Mouse (Mus musculus): ENCODE measurements around the gene Dpyd. TPM values are rescaled to one million over a fixed set of nuclear protein-coding genes. Genes with fewer than 3 reads are reported as not detected.

Dpyd gene
- polyA plus RNA-seq, 1 experiment from 2014 or later: 4.3 TPM

- no peak for ATAC-seq (ENCODE audit: low FRiP score, low read depth)
Observed at GRCm38 (mm10) chr3:119280671-119281070, 718.7 kb downstream of the Dpyd start.

GRCm38 (mm10) chr3:119314693-119315092 is 752.8 kb downstream of the Dpyd start:
- 89% methylated on average over 3 of the region's 3 CpGs for WGBS
- Histone ChIP-seq H3K9me3 (no peaks in the 10 kb centered on the region), H3K4me2 (no peak overlapping the region), H3K27me3 (no peaks in the 10 kb centered on the region), H3K27ac (replicated peaks) (no peak overlapping the region), H3K4me3 (no peak overlapping the region), H3K36me3 (no peaks in the 10 kb centered on the region), H3K9ac (no peak overlapping the region), H3K4me1 (replicated peaks) (no peaks in the 10 kb centered on the region)
- no peak for ATAC-seq (ENCODE audit: low FRiP score, low read depth)

More at GRCm38 (mm10) chr3:119280671-119281070, 718.7 kb downstream of the Dpyd start:
- no peak overlapping the region for H3K4me2 ChIP-seq
- WGBS: 97% methylated on average over 2 of the region's 2 CpGs
- H3K9me3 ChIP-seq: no peaks in the 10 kb centered on the region
- no peaks in the 10 kb centered on the region for H3K4me1 ChIP-seq (replicated peaks)
- H3K36me3 ChIP-seq: no peaks in the 10 kb centered on the region
- H3K9ac ChIP-seq: no peak overlapping the region
- H3K4me3 ChIP-seq: no peak overlapping the region
- no peaks in the 10 kb centered on the region for H3K27me3 ChIP-seq
- H3K27ac ChIP-seq (replicated peaks): no peak overlapping the region

DNA sequence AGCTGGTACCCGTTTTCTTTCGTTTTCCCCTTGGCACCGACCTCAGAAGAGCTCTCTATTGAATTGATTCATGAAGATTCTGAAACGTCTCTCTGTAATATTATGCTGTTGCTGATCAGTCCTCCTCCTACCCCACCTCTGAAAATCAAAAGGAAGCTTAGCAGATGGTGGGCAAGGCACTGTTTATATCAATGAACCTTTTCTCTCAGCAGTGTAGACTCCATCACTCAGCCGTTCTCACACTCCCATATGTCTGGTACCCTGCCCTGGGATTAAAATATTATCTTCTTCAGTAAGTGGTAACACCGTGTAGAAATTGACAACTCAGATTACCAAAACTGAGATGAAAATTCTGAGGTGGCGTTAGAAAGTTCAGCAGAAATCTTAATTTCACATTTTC is 767.1 kb downstream of the Dpyd start:
- WGBS: 69% methylated on average over 7 of the region's 7 CpGs
- no peaks in the 10 kb centered on the region for H3K36me3 ChIP-seq
- no peak overlapping the region for H3K4me2 ChIP-seq
- H3K9ac ChIP-seq: no peak overlapping the region
- H3K27ac ChIP-seq (replicated peaks): no peak overlapping the region
- no peaks in the 10 kb centered on the region for H3K9me3 ChIP-seq
- peaks cover 8% of the 10 kb centered on the region; the same call in 1 of the 2 replicates for H3K4me1 ChIP-seq (replicated peaks)
- H3K27me3 ChIP-seq: no peaks in the 10 kb centered on the region
- no peak overlapping the region for H3K4me3 ChIP-seq
- ATAC-seq (ENCODE audit: low FRiP score, low read depth): no peak

- no peak for ATAC-seq (ENCODE audit: low FRiP score, low read depth)
- no peak overlapping the region for H3K9ac ChIP-seq
- H3K36me3 ChIP-seq: no peaks in the 10 kb centered on the region
- H3K4me1 ChIP-seq (replicated peaks): peaks cover 8% of the 10 kb centered on the region; the same call in 1 of the 2 replicates
- WGBS: 22% methylated on average over 7 of the region's 7 CpGs
- H3K4me2 ChIP-seq: no peak overlapping the region
- H3K27me3 ChIP-seq: no peaks in the 10 kb centered on the region
- no peak overlapping the region for H3K27ac ChIP-seq (replicated peaks)
- no peak overlapping the region for H3K4me3 ChIP-seq
- no peaks in the 10 kb centered on the region for H3K9me3 ChIP-seq
Observed at GRCm38 (mm10) chr3:119333335-119334305, 771.7 kb downstream of the Dpyd start.

- ATAC-seq (ENCODE audit: low FRiP score, low read depth): peak; percentile 79
- no peak overlapping the region for H3K9ac ChIP-seq
- H3K27me3 ChIP-seq: no peaks in the 10 kb centered on the region
- H3K4me1 ChIP-seq (replicated peaks): no peaks in the 10 kb centered on the region; the same call in 1 of the 2 replicates
- H3K9me3 ChIP-seq: no peaks in the 10 kb centered on the region
- H3K4me3 ChIP-seq: no peak overlapping the region
- H3K27ac ChIP-seq (replicated peaks): no peak overlapping the region; the same call in 1 of the 2 replicates
- H3K36me3 ChIP-seq: no peaks in the 10 kb centered on the region
- H3K4me2 ChIP-seq: peak overlapping the region; percentile 28
- WGBS: 20% methylated on average over 13 of the region's 13 CpGs
Observed at GRCm38 (mm10) chr3:119361555-119362385, 799.8 kb downstream of the Dpyd start.

DNA sequence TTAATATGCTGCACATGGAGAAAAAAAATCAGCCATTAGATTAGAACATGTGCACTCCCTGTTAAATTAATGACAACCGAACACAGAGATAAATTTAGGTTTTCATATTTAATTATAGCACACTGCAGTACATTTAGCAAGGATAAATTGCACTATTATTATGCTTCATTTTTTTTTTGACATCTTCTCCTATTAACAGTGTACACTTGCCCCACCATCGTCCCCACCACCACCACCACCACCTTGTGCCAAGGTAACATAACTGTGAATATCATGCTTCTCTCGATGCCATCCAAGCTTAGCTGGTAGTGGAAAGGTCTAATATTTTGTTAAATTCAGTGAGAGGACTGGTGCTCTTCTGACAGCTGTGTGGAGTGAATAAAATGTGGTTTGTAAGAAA is 800.5 kb downstream of the Dpyd start:
- peak; percentile 15; the same call in 1 of the 2 replicates for ATAC-seq (ENCODE audit: low FRiP score, low read depth)

DNA sequence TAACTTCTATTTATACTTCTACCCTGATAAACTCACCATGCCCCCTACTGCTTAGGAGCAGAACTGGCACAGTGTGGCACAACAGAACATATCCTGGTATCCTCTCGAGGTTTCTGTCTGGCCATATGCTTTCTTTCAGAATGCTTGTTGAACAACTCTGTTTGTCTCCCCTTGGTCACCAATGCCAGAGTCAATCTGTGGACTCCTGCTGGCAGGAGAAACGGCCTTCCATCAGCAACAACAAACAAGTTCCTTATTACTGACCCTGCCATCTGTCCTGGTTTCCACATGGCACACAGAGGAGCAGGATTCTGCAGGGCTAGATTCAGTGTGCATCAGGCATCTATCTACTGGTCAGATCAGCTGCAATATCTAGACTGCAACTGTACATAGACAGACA is 807.0 kb downstream of the Dpyd start:
- Histone ChIP-seq H3K4me2 (no peak overlapping the region), H3K36me3 (no peaks in the 10 kb centered on the region), H3K4me3 (no peak overlapping the region), H3K27me3 (no peaks in the 10 kb centered on the region), H3K27ac (replicated peaks) (no peak overlapping the region), H3K9me3 (no peaks in the 10 kb centered on the region), H3K4me1 (replicated peaks) (no peaks in the 10 kb centered on the region), H3K9ac (no peak overlapping the region)
- WGBS: 46% methylated on average over 2 of the region's 2 CpGs
- ATAC-seq (ENCODE audit: low FRiP score, low read depth): no peak

More for the DNA sequence above, 800.5 kb downstream of the Dpyd start:
- Histone ChIP-seq H3K27ac (replicated peaks) (peak overlapping the region; percentile 25; the same call in 1 of the 2 replicates), H3K9ac (no peak overlapping the region), H3K4me2 (peak overlapping the region; percentile 28), H3K4me1 (replicated peaks) (no peaks in the 10 kb centered on the region; the same call in 1 of the 2 replicates), H3K9me3 (no peaks in the 10 kb centered on the region), H3K36me3 (no peaks in the 10 kb centered on the region), H3K27me3 (no peaks in the 10 kb centered on the region), H3K4me3 (no peak overlapping the region)
- 42% methylated on average over 3 of the region's 3 CpGs for WGBS

- Histone ChIP-seq H3K27ac (replicated peaks) (no peak overlapping the region), H3K36me3 (no peaks in the 10 kb centered on the region), H3K27me3 (no peaks in the 10 kb centered on the region), H3K4me1 (replicated peaks) (no peaks in the 10 kb centered on the region), H3K9me3 (no peaks in the 10 kb centered on the region), H3K9ac (no peak overlapping the region), H3K4me3 (no peak overlapping the region), H3K4me2 (no peak overlapping the region)
- no peak for ATAC-seq (ENCODE audit: low FRiP score, low read depth)
- 76% methylated on average over 1 of the region's 1 CpGs for WGBS
Observed at GRCm38 (mm10) chr3:119381119-119381518, 819.2 kb downstream of the Dpyd start.

- Histone ChIP-seq H3K9ac (no peak overlapping the region), H3K27me3 (no peaks in the 10 kb centered on the region), H3K27ac (replicated peaks) (no peak overlapping the region), H3K4me1 (replicated peaks) (no peaks in the 10 kb centered on the region), H3K4me3 (no peak overlapping the region), H3K4me2 (no peak overlapping the region), H3K9me3 (no peaks in the 10 kb centered on the region), H3K36me3 (no peaks in the 10 kb centered on the region)
- 95% methylated on average over 1 of the region's 1 CpGs for WGBS
- no peak for ATAC-seq (ENCODE audit: low FRiP score, low read depth)
Observed at GRCm38 (mm10) chr3:119382395-119382794, 820.5 kb downstream of the Dpyd start.

GRCm38 (mm10) chr3:119387332-119388105 is 825.6 kb downstream of the Dpyd start:
- H3K9ac ChIP-seq: peak overlapping the region; percentile 23; the same call in 1 of the 2 replicates
- peak; percentile 42; the same call in 1 of the 2 replicates for ATAC-seq (ENCODE audit: low FRiP score, low read depth)
- peak overlapping the region; percentile 6 for H3K4me3 ChIP-seq
- no peaks in the 10 kb centered on the region for H3K36me3 ChIP-seq
- H3K9me3 ChIP-seq: no peaks in the 10 kb centered on the region
- peak overlapping the region; percentile 48 for H3K4me2 ChIP-seq
- WGBS: 34% methylated on average over 26 of the region's 26 CpGs
- H3K4me1 ChIP-seq (replicated peaks): no peaks in the 10 kb centered on the region; the same call in 1 of the 2 replicates
- no peak overlapping the region for H3K27ac ChIP-seq (replicated peaks)
- no peaks in the 10 kb centered on the region for H3K27me3 ChIP-seq

- H3K27ac ChIP-seq (replicated peaks): no peak overlapping the region
- no peaks in the 10 kb centered on the region for H3K4me1 ChIP-seq (replicated peaks)
- ATAC-seq (ENCODE audit: low FRiP score, low read depth): no peak
- H3K9ac ChIP-seq: no peak overlapping the region
- H3K27me3 ChIP-seq: no peaks in the 10 kb centered on the region
- no peaks in the 10 kb centered on the region for H3K9me3 ChIP-seq
- no peak overlapping the region for H3K4me2 ChIP-seq
- no peak overlapping the region for H3K4me3 ChIP-seq
- 55% methylated on average over 5 of the region's 5 CpGs for WGBS
- H3K36me3 ChIP-seq: no peaks in the 10 kb centered on the region
Observed at GRCm38 (mm10) chr3:119397205-119397604, 835.3 kb downstream of the Dpyd start.
